In genomic region chr8:79190071-79190470, GRCm38 (mm10) we compare ENCODE assay signal across 24 mouse cellular contexts. TPM values are rescaled to one million over a fixed set of nuclear protein-coding genes. Genes with fewer than 3 reads are reported as not detected.
DNase-seq lines count a peak whose midpoint lies in the region; ATAC-seq lines count a peak whose summit lies in the region.
"Had no signal": no experiment of that assay in that cellular context is flagged by ENCODE, and none has a peak within 500 bp of the region (broad histone marks: within the 10 kb centered on the region; RNA-seq: fewer than 3 reads in every experiment).

No protein-coding gene starts in this region.

- no peaks in the 10 kb centered on the region for H3K9me3 ChIP-seq in liver, embryonic 11.5 days (ENCODE audit: control insufficient read depth, low read length)
- no peaks in the 10 kb centered on the region for H3K9me3 ChIP-seq in forebrain, embryonic 10.5 days
- H3K9me3 ChIP-seq: embryonic facial prominence, embryonic 10.5 days; forebrain, embryonic 15.5 days; heart, embryonic 13.5 days; hindbrain, embryonic 15.5 days had no signal

- 84% methylated on average over 10 of the region's 10 CpGs for WGBS in liver, embryonic 11.5 days
- WGBS in forebrain, embryonic 10.5 days: 93% methylated on average over 10 of the region's 10 CpGs

- H3K4me3 ChIP-seq in liver, embryonic 11.5 days (ENCODE audit: low read depth, low read length): no peak overlapping the region
- H3K4me3 ChIP-seq in forebrain, embryonic 10.5 days: no peak overlapping the region
- H3K4me3 ChIP-seq: embryonic facial prominence, embryonic 10.5 days; forebrain, embryonic 15.5 days; heart, embryonic 13.5 days; hindbrain, embryonic 15.5 days had no signal

- peak; percentile 38 to 67 for DNase-seq in adrenal gland, adult (ENCODE audit: inconsistent age in 2 of 2, low spot score in 1 of 2)
- DNase-seq in adrenal gland, adult 18-20 months (ENCODE audit: low spot score in 2 of 2): no peak
- peak; percentile 64 for DNase-seq in R1 (ENCODE audit: low read depth, low spot score)
- peak; percentile 44 for DNase-seq in adrenal gland, postnatal 10 days
- DNase-seq in liver, embryonic 11.5 days (ENCODE audit: low spot score): no peak
- DNase-seq in forebrain, embryonic 10.5 days (ENCODE audit: extremely low spot score, low spot score): no peak
- no peak for DNase-seq in layer of hippocampus, adult 11-12 months (ENCODE audit: low spot score)
- DNase-seq: B cell, adult 2 months; cerebellum, adult 2 months; cerebellum, postnatal 10 days; gastrocnemius, postnatal 10 days; heart, adult 18-20 months; heart, postnatal 36 days; kidney, adult 2 months had no signal

- H3K36me3 ChIP-seq in liver, embryonic 11.5 days (ENCODE audit: control insufficient read depth, insufficient read depth, low read length): peaks cover 14% of the 10 kb centered on the region; the same call in 1 of the 2 replicates
- H3K36me3 ChIP-seq in forebrain, embryonic 10.5 days (replicated peaks): peaks cover 83% of the 10 kb centered on the region

- ATAC-seq in liver, embryonic 11.5 days (replicated peaks; ENCODE audit: low FRiP score): no peak
- ATAC-seq: CD4-positive, CD25-positive, alpha-beta regulatory T cell, adult 4 months; forebrain, embryonic 15.5 days; intestine, embryonic 16.5 days; Patski had no signal

- H3K9ac ChIP-seq in liver, embryonic 11.5 days (ENCODE audit: low read depth, low read length): no peak overlapping the region
- H3K9ac ChIP-seq: forebrain, embryonic 15.5 days; heart, embryonic 13.5 days; hindbrain, embryonic 15.5 days had no signal

- H3K27me3 ChIP-seq in liver, embryonic 11.5 days (replicated peaks; ENCODE audit: control insufficient read depth, insufficient read depth, low read length): no peaks in the 10 kb centered on the region
- no peaks in the 10 kb centered on the region for H3K27me3 ChIP-seq in forebrain, embryonic 10.5 days (ENCODE audit: poor library complexity, severe bottlenecking)
- H3K27me3 ChIP-seq: forebrain, embryonic 15.5 days; heart, embryonic 13.5 days; hindbrain, embryonic 15.5 days; Patski had no signal

- H3K4me2 ChIP-seq in liver, embryonic 11.5 days: no peak overlapping the region
- H3K4me2 ChIP-seq: forebrain, embryonic 15.5 days; heart, embryonic 13.5 days; hindbrain, embryonic 15.5 days had no signal

- H3K4me1 ChIP-seq in liver, embryonic 11.5 days (replicated peaks; ENCODE audit: control insufficient read depth, insufficient read depth, low read length): no peaks in the 10 kb centered on the region
- no peaks in the 10 kb centered on the region for H3K4me1 ChIP-seq in forebrain, embryonic 10.5 days
- H3K4me1 ChIP-seq: embryonic facial prominence, embryonic 10.5 days; forebrain, embryonic 15.5 days had no signal

- no peak overlapping the region for H3K27ac ChIP-seq in liver, embryonic 11.5 days (ENCODE audit: low read depth, low read length)
- H3K27ac ChIP-seq in forebrain, embryonic 10.5 days: no peak overlapping the region
- H3K27ac ChIP-seq: embryonic facial prominence, embryonic 10.5 days; forebrain, embryonic 15.5 days; heart, embryonic 13.5 days; hindbrain, embryonic 15.5 days had no signal

RNA-seq across cellular contexts. Expression of gene 1700011L22Rik, which starts 58.3 kb away (rescaled TPM):
- total RNA-seq in adrenal gland, adult 18-20 months (2021): not detected
- total RNA-seq in adrenal gland, postnatal 10 days (2021): not detected
- not detected in 2 replicates for polyA plus RNA-seq in liver, embryonic 11.5 days (2014; fragmentation: Nextera tagmentation; extraction: Ambion mirVana)
- not detected in 2 replicates for polyA plus RNA-seq in forebrain, embryonic 10.5 days (2016; fragmentation: Nextera tagmentation; extraction: Ambion mirVana)
- total RNA-seq: gastrocnemius, postnatal 10 days; gastrocnemius, postnatal 4 days; heart, adult 18-20 months; heart, postnatal 36 days had no signal
- polyA plus RNA-seq: CD4-positive, CD25-positive, alpha-beta regulatory T cell, adult 4 months; cerebellum, adult 2 months; embryonic facial prominence, embryonic 10.5 days; embryonic facial prominence, embryonic 14.5 days; forebrain, embryonic 15.5 days; heart, embryonic 13.5 days; hindbrain, embryonic 11.5 days; hindbrain, embryonic 15.5 days; intestine, embryonic 16.5 days; kidney, adult 2 months had no signal

Comparison
In these comparisons a context has a peak if more than half of its experiments do, and no peak if none do; other contexts are left out.
1. DNase-seq: peak in adrenal gland, adult (2 of 2), R1 (single experiment) and adrenal gland, postnatal 10 days (single experiment); none in adrenal gland, adult 18-20 months (0 of 2), liver, embryonic 11.5 days (single experiment), forebrain, embryonic 10.5 days (single experiment) and layer of hippocampus, adult 11-12 months (single experiment).